Mouse (Mus musculus): ENCODE data around the gene Efcab9.

GRCm38 (mm10) chr11:32488808-32489670 is 42.8 kb downstream of the Efcab9 start:
- TF ChIP-seq MEF2A (IDR thresholded peaks at IDR 0.05; ENCODE audit: extremely low read depth, insufficient replicate concordance, low read depth, low read length, poor library complexity, severe bottlenecking), result no peak
- TF ChIP-seq EP300 (IDR thresholded peaks at IDR 0.05; ENCODE audit: low read depth in 1 of 2, low read length in 2 of 2), result peak; percentile 60 to 75
- TF ChIP-seq CTCF (IDR thresholded peaks at IDR 0.05 in 2 of 3, conservative IDR thresholded peaks at IDR 0.05 in 1 of 3; ENCODE audit: control insufficient read depth in 1 of 3, insufficient read depth in 1 of 3, low read depth in 2 of 3, low read length in 3 of 3, poor library complexity in 1 of 3, severe bottlenecking in 1 of 3), result no peak
- peak; percentile 98 for TF ChIP-seq MXI1 (IDR thresholded peaks at IDR 0.05; ENCODE audit: low read depth, low read length)
- peak; percentile 25; the same call in 1 of the 2 replicates for TF ChIP-seq ETS1 (IDR thresholded peaks at IDR 0.05; ENCODE audit: low read depth, low read length)
- TF ChIP-seq ZMIZ1 (IDR thresholded peaks at IDR 0.05; ENCODE audit: low read depth, low read length), result no peak
- peak; percentile 81 for TF ChIP-seq MAX (IDR thresholded peaks at IDR 0.05; ENCODE audit: low read length)
- TF ChIP-seq POLR2A (IDR thresholded peaks at IDR 0.05; ENCODE audit: control insufficient read depth in 1 of 2, insufficient read depth in 1 of 2, low read depth in 1 of 2, low read length in 2 of 2, poor library complexity in 1 of 2), result no peak

Data from MEL (cell line).